Mouse (Mus musculus): Measurements from ENCODE around the gene Pax6.

Gene Pax6

DNA sequence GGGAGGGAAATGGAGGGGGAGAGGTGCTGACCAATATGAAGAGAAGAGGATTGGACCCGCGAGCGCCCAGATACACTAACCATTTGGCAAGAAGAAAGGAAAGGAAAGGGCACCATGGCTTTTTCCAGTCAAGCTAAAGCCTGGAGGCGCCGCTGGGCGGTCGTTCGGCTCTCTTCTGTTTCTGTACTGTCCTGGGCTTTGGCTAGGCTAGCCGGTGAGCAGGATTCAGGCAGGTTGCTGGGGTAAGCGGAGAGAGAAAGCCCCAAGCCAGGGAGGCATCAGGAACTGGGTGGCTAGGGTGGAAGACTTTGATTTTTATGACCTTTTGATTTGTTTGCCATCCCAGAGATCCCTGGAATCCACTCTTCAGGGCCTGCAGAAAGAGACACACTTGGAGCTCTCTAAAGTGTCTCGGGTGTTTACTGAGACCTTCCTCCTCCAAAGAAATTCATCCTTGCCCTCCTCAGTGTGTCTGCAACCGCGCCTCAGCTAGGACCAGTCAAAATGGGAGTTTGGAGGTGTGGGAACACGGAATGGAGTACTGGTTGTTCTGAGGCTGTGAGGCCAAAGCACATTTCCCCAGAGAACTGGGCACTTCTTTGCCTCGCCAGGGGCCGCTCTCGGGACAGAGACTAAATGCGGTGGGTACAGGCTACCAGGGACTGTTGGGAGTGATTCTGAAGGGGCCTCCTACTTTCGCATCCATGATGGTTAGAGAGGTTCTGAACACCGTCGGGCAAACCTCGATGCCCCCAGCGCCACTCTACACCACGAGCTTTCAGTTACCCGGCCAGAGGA is 3.3 kb downstream of the Pax6 start:
- no peak for DNase-seq

DNA sequence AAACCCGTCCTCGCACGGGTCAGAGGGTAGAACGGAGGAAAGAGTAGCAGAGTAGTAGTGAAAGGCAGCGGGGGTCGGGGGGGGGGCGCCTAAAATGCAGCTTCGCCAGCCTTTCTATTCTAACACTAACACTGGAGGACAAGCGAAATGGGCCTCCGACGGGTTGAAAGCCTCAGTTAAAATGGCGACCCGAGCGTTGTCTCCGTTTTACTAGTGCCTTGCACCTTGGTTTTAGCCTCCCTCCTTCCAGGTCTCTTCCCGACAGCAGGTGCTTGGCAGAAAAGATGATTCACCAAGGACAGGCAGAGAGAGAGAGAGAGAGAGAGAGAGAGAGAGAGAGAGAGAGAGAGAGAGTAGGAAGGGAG is 3.9 kb downstream of the Pax6 start:
- DNase-seq, result no peak

DNA sequence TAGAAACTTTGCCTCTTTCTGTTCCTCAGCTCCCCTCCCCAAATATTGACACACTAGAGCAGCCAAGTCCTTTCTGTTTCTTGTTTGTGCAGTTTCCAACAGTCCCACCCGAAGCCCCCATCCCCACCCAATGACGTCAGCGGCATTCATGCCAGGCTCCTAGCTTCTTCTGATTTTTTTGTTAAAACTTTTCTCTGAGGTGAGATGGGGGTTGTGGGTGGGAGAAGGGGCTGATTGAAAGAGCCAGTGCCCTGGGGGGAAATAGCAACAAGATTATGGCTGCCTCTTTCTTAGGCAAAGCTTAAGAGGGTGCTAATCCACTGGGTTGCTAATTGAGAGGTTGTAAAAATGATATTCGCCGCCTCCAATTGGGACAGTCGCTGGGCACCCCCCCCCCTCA is 4.4 kb downstream of the Pax6 start:
- DNase-seq, result no peak

DNA sequence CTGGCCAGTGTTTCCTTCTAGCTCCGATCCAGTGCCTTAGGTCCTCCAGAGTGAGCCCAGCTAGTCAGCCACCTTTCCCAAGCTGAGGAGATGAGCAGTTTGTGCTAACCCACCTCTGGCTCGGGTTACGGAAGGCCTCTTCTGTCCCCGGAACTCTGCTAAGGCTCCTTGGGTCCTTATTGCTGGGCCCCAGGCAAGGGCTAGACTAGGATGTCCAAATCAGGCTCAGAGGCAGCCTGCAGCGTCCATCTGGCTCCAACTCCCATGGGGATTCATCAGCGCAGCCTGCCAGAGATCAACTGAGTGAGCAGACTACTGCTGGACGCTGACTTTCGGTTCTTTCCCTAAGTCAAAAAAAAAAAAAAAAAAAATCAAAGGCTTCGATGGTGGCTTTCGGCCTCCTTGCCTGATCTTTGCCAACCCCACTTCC is 4.9 kb downstream of the Pax6 start:
- DNase-seq, result peak in 1 of 2 experiments; percentile 46

- DNase-seq, result no peak
Observed at GRCm38 (mm10) chr2:105674061-105674874, 5.6 kb downstream of the Pax6 start.

DNA sequence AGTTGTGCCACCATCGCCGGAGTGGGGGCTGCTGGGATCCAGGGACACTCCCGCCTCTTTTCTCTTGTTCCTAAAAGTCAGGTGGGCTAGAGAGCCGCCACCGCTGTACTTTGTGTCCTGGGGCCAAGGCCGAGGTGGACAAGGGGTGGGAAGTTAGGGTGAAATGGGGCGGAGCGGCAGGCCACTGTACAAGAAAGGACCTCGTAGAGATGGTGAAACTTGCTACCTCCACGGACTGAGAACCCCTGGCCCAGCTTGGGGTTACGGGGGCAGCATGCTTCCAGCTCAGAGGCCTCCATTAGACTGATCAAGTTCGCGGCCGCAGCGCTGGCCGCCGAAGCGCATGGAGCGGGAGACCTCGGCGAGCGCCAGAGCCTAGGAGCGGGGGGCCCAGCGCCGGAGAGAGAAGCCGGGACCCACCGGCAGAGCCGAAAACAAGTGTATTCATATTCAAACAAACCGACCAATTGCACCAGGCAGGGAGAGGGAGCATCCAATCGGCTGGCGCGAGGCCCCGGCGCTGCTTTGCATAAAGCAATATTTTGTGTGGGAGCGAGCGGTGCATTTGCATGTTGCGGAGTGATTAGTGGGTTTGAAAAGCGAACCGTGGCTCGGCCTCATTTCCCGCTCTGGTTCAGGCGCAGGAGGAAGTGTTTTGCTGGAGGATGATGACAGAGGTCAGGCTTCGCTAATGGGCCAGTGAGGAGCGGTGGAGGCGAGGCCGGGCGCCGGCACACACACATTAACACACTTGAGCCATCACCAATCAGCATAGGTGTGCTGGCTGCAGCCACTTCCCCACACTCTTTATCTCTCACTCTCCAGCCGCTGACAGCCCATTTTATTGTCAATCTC is 6.4 kb downstream of the Pax6 start:
- DNase-seq, result peak; percentile 54 to 72

- DNase-seq, result no peak
Observed at GRCm38 (mm10) chr2:105675730-105676079, 7.0 kb downstream of the Pax6 start.

GRCm38 (mm10) chr2:105676080-105676908 is 7.6 kb downstream of the Pax6 start:
- no peak for DNase-seq

DNA sequence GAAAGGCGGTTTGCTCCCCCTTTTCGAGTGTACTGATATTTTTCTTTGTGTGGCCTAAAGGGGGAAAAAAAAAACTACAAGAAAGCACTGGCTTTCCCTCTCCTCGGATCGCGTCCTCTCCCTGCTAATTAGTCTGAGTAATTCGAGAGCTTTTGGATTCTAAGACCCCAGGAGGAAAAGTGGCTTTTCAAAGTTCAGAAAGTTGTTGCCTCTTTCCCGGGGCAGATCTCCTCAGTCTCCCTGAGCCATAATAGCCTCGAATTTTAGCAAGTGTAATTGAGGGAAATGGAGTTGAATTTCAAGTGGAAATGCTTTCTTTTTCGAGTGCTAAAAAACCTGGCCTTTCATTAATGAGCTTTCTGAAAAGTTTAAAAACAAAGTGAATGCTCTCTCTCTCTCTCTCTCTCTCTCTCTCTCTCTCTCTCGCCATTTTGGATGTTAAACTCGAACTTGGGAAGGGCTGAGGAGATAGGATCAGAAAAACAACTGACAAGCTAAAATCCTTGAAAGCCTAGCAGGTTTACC is 8.3 kb downstream of the Pax6 start:
- DNase-seq, result no peak

- no peak for DNase-seq
Observed at GRCm38 (mm10) chr2:105677434-105678105, 8.9 kb downstream of the Pax6 start.

DNA sequence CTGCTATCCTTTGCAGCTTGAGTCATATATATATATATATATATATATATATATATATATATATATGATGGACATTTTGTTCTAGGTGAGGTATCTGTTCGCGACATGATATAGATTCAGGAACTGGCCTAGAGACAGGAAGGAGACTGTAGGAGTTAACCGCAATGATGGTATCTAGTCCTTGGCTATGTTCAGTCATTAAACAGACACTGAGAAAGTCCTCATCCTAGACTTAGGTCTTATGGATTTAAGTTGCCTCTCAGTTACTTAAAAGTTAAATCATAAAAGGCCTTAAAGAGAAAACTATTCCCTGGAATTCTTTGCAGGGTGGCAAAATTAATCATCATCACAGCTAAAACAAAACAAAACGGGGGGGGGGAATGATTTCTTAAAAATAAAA is 9.6 kb downstream of the Pax6 start:
- no peak for DNase-seq

- no peak for DNase-seq
Observed at GRCm38 (mm10) chr2:105678880-105679321, 10.2 kb downstream of the Pax6 start.

DNA sequence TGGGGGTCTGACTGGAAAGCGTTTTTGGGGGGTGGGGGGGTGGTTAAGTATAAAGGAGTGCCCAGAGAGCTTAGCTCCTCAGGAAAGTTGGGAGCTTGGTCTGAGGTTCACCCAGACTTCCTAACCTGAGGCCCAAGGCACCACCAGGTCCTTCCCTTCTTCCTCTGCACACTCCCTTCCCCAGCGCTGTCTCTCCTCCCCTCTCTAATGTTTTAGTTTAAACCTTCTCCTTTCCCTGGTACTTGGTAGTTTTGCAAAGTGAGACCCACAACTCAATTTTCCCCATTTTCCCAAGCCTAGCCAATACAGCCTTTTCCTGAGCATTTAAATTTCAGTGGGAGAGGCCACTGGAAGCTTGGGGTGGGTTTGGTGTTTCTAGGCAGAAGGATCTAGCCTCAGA is 10.6 kb downstream of the Pax6 start:
- DNase-seq, result no peak

- DNase-seq, result peak in 1 of 2 experiments; percentile 1
Observed at GRCm38 (mm10) chr2:105680146-105680998, 11.7 kb downstream of the Pax6 start.

GRCm38 (mm10) chr2:105680999-105681710 is 12.5 kb downstream of the Pax6 start:
- peak in 1 of 2 experiments; percentile 5 for DNase-seq

- DNase-seq, result peak in 1 of 2 experiments; percentile 1
Observed at GRCm38 (mm10) chr2:105682011-105682501, 13.4 kb downstream of the Pax6 start.

DNA sequence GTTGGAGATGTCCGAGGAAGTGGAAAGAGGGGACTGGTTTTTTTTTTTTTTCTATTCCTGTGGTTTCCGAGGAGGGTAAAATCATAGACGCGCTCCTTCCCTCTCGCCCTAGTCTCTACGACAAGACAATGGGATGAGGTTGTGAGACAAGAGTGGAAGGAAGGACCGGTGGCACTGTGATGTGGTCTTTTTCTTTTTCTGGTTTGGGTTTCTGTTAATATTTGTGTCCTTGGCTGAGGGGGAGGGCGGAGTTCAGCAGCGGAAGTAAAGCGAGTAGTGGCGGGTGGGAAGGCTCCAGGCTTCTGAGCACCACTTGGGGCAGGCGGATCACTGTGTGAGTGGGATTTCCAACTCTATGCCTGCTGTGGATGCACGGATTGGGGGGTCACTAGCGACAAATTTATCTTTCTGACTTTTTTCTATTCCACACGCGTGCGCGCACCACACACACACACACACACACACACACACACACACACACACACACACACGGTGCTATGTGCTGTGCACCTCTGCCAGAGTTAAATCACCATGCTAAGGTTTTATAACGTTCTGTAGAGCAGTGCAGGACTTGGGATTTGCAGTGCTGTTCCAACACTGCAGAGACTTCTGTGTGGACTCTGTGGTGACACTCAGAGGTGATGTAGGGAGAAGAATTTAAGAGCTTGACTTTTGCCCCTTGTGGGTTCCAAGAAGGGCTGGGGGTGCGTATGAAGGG is 14.1 kb downstream of the Pax6 start:
- no peak for DNase-seq

DNA sequence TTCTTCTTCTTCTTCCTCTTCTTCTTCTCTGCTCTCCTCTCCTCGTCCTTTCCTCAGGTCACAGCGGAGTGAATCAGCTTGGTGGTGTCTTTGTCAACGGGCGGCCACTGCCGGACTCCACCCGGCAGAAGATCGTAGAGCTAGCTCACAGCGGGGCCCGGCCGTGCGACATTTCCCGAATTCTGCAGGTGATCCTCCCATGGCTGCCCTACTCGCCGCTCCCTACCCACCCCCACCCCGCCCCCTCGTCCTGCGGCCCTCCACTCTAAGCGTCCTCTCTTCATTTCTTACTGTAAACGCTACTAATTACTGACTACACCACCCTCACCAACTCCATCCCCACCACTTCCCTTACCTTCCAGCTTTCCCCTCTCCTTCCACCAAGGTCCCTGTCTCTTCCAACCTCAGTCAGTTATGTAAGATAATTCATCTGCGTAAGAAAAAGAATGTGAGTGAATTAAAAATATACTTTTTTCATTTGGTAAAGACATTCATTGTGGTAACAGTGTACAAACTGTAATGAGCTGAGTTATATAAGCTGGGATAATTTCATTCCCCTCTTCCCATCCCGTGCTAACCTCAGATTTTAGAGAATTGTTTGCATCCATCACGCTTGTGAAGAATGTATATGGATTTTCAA is 15.2 kb downstream of the Pax6 start:
- DNase-seq, result no peak

Measured in kidney, postnatal 25 days (tissue).